Mouse (Mus musculus): ENCODE measurements at regions not wholly inside any gene's neighbourhood (a gene's known extent, or its start where the extent isn't known, plus 50 kb on each side); places are given as distances from the start of the nearest gene placed in this dataset.
A peak's percentile ranks its signal among the peaks of the same experiment; 100 is the strongest.

GRCm38 (mm10) chr2:146565693-146566092 is 53.5 kb upstream of the Ralgapa2 start:
- no peak for DNase-seq

- DNase-seq: no peak
Observed at GRCm38 (mm10) chr2:146568171-146568842, 56.2 kb upstream of the Ralgapa2 start.

GRCm38 (mm10) chr2:146571036-146571435 is 58.9 kb upstream of the Ralgapa2 start:
- DNase-seq: no peak

- no peak for DNase-seq
Observed at GRCm38 (mm10) chr2:146571857-146572256, 59.7 kb upstream of the Ralgapa2 start.

- peak; percentile 54 to 67 for DNase-seq
Observed at GRCm38 (mm10) chr2:146575610-146576297, 63.6 kb upstream of the Ralgapa2 start.

- no peak for DNase-seq
Observed at GRCm38 (mm10) chr2:146576298-146576905, 64.3 kb upstream of the Ralgapa2 start.

GRCm38 (mm10) chr2:146577096-146577495 is 65.0 kb upstream of the Ralgapa2 start:
- DNase-seq: no peak

GRCm38 (mm10) chr2:146581220-146581619 is 69.1 kb upstream of the Ralgapa2 start:
- DNase-seq: no peak

GRCm38 (mm10) chr2:146583807-146584388 is 71.8 kb upstream of the Ralgapa2 start:
- no peak for DNase-seq

GRCm38 (mm10) chr2:146586381-146586780 is 74.2 kb upstream of the Ralgapa2 start:
- no peak for DNase-seq

GRCm38 (mm10) chr2:146586981-146587380 is 74.8 kb upstream of the Ralgapa2 start:
- DNase-seq: no peak

- no peak for DNase-seq
Observed at GRCm38 (mm10) chr2:146589860-146590259, 77.7 kb upstream of the Ralgapa2 start.

GRCm38 (mm10) chr2:146593291-146593690 is 81.1 kb upstream of the Ralgapa2 start:
- DNase-seq: no peak

GRCm38 (mm10) chr2:146594212-146594611 is 82.1 kb upstream of the Ralgapa2 start:
- DNase-seq: no peak

GRCm38 (mm10) chr2:146595673-146596072 is 83.5 kb upstream of the Ralgapa2 start:
- no peak for DNase-seq

- no peak for DNase-seq
Observed at GRCm38 (mm10) chr2:146606170-146606569, 94.0 kb upstream of the Ralgapa2 start.

- DNase-seq: no peak
Observed at GRCm38 (mm10) chr2:146610896-146611295, 98.8 kb upstream of the Ralgapa2 start.

GRCm38 (mm10) chr2:146611886-146612521 is 99.9 kb upstream of the Ralgapa2 start:
- peak; percentile 55 to 82 for DNase-seq

GRCm38 (mm10) chr2:146612522-146613288 is 100.6 kb upstream of the Ralgapa2 start:
- DNase-seq: peak; percentile 25 to 71

- DNase-seq: peak in 1 of 2 experiments; percentile 40
Observed at GRCm38 (mm10) chr2:146621167-146621566, 109.0 kb upstream of the Ralgapa2 start.

GRCm38 (mm10) chr2:146623052-146623451 is 110.9 kb upstream of the Ralgapa2 start:
- no peak for DNase-seq

- DNase-seq: no peak
Observed at GRCm38 (mm10) chr2:146624207-146624606, 112.1 kb upstream of the Ralgapa2 start.
